Mouse (Mus musculus) E14TG2a.4 (cell line): ENCODE data around the gene Pdzd2.

Experiments
- H3K27me3 ChIP-seq: 2 replicates; pipeline ENCODE4 v1.6.1; 2014; ENCODE audit warnings: low read length, control low read depth; ENCODE audit not compliant: insufficient read depth
- H3K36me3 ChIP-seq: 2 replicates; pipeline ENCODE4 v1.6.1; 2014; ENCODE audit warnings: low read length, control low read depth; ENCODE audit not compliant: insufficient read depth
- H3K4me1 ChIP-seq: replicated peaks from 2 replicates; pipeline ENCODE4 v1.6.1; 2014; ENCODE audit warnings: low read depth, low read length, control low read depth
- H3K4me3 ChIP-seq: replicated peaks from 2 replicates; pipeline ENCODE4 v1.5.1; 2014; ENCODE audit warnings: mild to moderate bottlenecking, low read length
- H3K9me3 ChIP-seq: 2 replicates; pipeline ENCODE4 v1.6.1; 2014; ENCODE audit warnings: low read length, control low read depth
- CTCF ChIP-seq: conservative IDR thresholded peaks from 2 replicates; pipeline ENCODE4 v1.5.1; 2014; ENCODE audit warnings: low read length
- NANOG ChIP-seq: IDR thresholded peaks from 2 replicates; pipeline ENCODE4 v1.6.1; 2014; ENCODE audit warnings: borderline replicate concordance, low read length, mixed read lengths
- POU5F1 ChIP-seq: IDR thresholded peaks from 2 replicates; pipeline ENCODE4 v1.6.1; 2014; ENCODE audit warnings: low read length, borderline replicate concordance

The Pdzd2 gene

DNA sequence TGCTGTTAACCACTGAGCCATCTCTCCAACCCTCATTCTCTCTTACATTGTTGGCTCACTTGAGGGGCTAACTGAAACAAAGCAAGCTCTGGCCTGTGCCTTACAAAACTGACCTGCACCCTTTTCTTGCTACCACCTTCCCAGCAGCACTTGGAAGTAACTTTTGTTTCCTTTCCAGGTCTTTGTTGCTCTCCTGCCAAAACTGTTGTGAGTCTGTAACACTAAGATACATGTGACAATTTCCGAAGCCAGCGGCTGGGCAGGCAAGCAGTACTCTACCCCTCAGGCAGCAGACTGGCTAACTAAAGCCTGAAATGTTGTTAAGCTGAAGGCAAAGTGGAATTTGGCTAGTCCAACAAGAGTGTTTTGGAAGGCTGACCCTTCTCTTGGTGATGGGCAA lies 251.4 kb downstream of the Pdzd2 start:
- no peak for TF ChIP-seq NANOG
- no peak for TF ChIP-seq POU5F1
- no peak for TF ChIP-seq CTCF
- H3K36me3 ChIP-seq, result no peaks in the 10 kb centered on the region
- no peak overlapping the region for H3K4me3 ChIP-seq
- peaks cover 46% of the 10 kb centered on the region for H3K4me1 ChIP-seq
- H3K9me3 ChIP-seq, result no peaks in the 10 kb centered on the region
- no peaks in the 10 kb centered on the region for H3K27me3 ChIP-seq

DNA sequence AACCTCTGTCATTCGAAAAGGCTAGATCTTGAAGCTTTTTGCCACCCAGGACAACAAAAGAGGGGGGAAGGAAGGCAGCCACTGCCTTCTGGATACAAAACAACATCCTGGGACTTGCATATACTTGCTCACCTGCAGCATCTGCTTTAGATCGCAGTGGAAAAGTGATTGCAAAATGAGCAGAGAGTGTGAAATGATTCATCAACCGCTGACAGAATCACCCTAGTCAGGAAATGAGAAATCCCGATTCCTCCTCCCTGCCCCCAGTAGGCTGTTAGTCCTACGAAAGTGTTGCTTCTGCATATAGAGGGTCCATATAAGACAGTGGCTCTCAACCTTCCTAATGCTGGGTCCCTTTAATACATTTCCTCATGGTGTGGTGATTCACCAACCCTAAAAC lies 258.5 kb downstream of the Pdzd2 start:
- no peaks in the 10 kb centered on the region for H3K27me3 ChIP-seq
- no peaks in the 10 kb centered on the region for H3K36me3 ChIP-seq
- peaks cover 42% of the 10 kb centered on the region for H3K4me1 ChIP-seq
- TF ChIP-seq NANOG, result no peak
- TF ChIP-seq CTCF, result no peak
- TF ChIP-seq POU5F1, result no peak
- no peak overlapping the region for H3K4me3 ChIP-seq
- no peaks in the 10 kb centered on the region for H3K9me3 ChIP-seq

DNA sequence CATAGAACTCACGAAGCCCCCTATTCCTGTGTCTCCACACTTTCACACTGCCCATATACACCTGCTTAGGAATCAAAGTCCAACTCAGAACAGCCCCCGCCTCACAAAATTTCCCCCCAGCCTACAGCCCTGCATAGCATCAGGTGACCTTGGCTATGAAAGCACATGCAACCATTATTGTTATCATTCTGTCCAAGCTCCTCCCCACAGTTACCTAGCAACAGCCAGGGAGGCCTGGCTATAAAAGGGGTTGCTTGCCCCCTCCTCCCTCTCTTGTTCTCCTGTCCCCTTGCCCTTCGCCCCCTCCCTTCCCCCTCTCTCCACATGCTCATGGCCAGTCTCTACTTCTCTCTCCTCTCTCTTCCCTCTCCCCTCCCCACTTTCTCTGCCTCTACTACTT lies 259.4 kb downstream of the Pdzd2 start:
- no peak for TF ChIP-seq POU5F1
- no peak for TF ChIP-seq NANOG
- no peak for TF ChIP-seq CTCF
- Histone ChIP-seq H3K4me1 (peaks cover 39% of the 10 kb centered on the region), H3K27me3 (no peaks in the 10 kb centered on the region), H3K36me3 (no peaks in the 10 kb centered on the region), H3K9me3 (no peaks in the 10 kb centered on the region), H3K4me3 (no peak overlapping the region)

DNA sequence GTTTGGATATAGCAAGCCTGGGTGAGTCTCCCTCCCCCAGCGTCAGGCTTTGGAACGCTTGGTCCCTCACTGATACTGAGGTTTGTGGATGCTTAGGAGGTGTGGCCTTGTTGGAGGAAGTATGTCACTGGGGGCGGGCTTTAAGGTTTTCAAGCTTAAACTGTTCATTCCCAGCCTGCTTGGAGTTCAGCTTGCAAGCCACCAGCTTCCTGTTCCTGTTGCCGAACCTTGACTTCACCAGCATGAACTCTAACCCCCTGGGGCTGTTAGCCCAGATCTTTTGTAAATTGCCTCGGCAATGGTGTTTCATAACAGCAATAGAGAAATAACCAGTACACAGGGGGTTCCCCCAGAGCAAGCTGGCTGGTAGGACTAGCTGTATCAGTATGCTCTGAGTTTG lies 260.4 kb downstream of the Pdzd2 start:
- TF ChIP-seq CTCF, result no peak
- TF ChIP-seq NANOG, result no peak
- no peak for TF ChIP-seq POU5F1

DNA sequence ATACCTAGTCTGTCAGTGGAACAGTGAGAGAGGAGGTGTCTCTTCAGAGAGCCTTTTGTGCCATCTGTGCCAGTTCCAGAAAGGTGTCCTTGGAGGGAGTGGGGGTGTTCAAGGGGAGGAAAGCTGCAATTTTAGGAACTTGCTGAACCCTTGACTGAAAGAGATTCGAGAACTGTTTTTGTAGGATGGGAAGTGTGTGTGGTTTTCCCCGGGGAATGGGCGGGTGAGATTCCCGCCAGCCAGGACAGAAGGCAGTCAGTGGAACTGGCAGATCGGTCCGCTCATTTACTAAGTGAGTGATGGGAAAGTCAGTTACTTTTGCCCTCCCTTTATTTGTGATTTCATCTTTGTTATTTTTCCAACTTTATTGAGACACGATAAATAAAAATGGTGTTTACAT lies 266.1 kb downstream of the Pdzd2 start:
- Histone ChIP-seq H3K4me1 (peaks cover 19% of the 10 kb centered on the region), H3K4me3 (no peak overlapping the region), H3K36me3 (no peaks in the 10 kb centered on the region), H3K27me3 (no peaks in the 10 kb centered on the region), H3K9me3 (no peaks in the 10 kb centered on the region)
- no peak for TF ChIP-seq NANOG
- no peak for TF ChIP-seq CTCF
- TF ChIP-seq POU5F1, result no peak

More for the DNA sequence above, 260.4 kb downstream of the Pdzd2 start:
- peaks cover 48% of the 10 kb centered on the region for H3K4me1 ChIP-seq
- no peaks in the 10 kb centered on the region for H3K9me3 ChIP-seq
- H3K36me3 ChIP-seq, result no peaks in the 10 kb centered on the region
- peak overlapping the region; percentile 63 for H3K4me3 ChIP-seq
- no peaks in the 10 kb centered on the region for H3K27me3 ChIP-seq

DNA sequence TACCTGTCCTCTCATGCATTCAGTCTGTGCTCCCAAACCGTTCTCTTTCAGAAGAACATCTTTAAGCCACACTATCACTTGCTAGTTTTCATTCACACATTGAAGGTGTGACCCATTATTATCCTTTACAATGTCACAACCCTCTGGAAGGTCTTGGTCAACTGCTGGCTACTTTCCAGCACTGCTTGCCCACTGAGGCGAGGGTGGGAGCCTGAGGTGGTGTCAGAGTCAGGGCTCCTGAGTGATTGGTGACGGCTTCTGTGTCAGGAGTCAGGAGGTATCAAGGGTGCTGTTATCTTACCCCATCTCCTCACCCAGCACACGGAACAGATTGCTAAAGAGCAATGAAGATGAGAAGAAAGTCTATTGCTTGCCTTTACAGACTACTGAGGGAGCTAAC lies 267.1 kb downstream of the Pdzd2 start:
- Histone ChIP-seq H3K4me1 (peaks cover 17% of the 10 kb centered on the region), H3K4me3 (no peak overlapping the region), H3K9me3 (no peaks in the 10 kb centered on the region), H3K27me3 (no peaks in the 10 kb centered on the region), H3K36me3 (no peaks in the 10 kb centered on the region)
- TF ChIP-seq CTCF (no peak), NANOG (no peak), POU5F1 (no peak)

DNA sequence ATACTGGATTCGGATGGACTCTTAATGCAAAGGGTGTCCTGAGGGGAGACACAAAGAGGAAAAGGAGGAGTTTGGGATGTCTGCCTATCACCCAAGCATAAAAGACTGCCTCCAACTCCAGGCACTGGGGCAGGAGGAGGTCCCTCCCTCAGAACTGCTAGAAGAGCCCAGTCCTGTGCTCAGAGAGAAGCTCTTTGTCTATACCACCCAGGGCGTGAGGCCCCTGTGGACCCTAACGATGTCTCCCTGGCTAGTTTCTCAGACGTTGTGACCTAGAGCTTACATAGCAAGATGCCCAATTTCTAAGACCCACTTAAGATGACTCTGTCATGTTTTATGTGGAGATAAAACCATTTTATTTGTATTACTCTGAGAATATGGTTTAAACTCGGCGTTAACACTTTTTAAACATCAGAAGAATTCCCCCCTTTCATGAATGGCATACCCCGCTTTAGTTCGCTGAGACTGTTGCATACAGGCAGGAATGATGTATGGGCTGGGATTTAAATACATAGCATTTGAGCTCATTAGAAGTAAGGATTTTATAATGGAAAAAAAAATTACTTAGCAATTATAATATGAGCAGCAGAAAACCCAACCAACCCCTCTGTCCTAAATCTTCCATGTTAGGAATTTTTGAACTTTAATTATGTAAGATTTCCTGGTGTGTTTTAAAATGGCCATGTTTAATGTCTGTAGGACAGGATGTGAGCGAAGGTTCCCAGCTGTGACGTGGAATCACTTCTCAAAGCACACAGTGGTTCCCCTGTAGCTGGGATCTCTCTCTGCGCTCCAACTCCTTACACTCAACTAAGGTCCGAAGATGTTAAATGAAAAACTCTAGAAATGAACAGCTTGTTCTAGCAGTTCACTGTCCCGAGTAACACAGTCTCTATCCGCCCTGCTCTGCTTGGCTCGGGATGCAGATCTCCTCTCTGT lies 268.6 kb downstream of the Pdzd2 start:
- Histone ChIP-seq H3K4me1 (peaks cover 19% of the 10 kb centered on the region), H3K27me3 (no peaks in the 10 kb centered on the region), H3K9me3 (no peaks in the 10 kb centered on the region), H3K4me3 (no peak overlapping the region), H3K36me3 (no peaks in the 10 kb centered on the region)
- TF ChIP-seq NANOG (no peak), POU5F1 (no peak), CTCF (no peak)

DNA sequence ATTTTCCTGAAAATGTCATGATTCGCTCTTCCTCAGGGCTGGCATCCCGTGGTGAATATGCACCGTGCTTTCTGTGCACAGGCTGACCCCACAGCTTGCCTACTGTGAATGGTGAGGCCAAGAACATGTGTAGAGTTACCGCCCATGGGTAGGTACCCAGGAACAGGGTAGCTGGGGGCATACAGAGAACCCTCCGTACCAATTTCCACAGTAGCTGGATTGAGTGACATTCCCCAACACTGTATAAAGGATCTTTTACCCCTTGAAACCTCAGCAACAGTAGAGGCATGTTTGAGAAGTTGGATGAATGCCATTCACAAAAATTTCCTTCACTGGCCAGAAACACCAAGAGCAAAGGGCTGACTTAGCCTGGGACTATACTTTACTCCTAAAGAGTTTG lies 271.1 kb downstream of the Pdzd2 start:
- Histone ChIP-seq H3K9me3 (no peaks in the 10 kb centered on the region), H3K4me1 (peaks cover 11% of the 10 kb centered on the region; the same call in 1 of the 2 replicates), H3K36me3 (no peaks in the 10 kb centered on the region), H3K27me3 (no peaks in the 10 kb centered on the region; the same call in 1 of the 2 replicates), H3K4me3 (no peak overlapping the region)
- TF ChIP-seq CTCF, result no peak
- no peak for TF ChIP-seq POU5F1
- TF ChIP-seq NANOG, result no peak

DNA sequence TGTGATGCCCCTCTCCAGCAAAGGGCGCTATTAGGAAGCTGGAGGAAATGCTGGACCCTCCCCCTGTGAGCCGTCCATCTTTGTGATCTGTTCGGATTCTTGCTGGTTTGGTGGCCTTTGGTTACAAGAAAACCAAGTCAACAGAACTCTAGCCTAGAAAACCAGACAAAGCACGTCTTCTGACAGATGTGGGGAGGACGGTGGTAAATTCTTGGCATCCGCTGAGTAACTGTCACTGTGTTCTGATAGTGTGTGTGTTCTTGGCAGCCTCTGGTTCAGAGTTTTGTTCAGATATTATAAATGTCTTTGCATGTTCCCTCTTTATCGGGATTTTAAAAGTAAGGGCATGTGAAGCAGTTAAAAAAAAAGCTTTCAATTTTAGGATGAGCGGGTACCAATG lies 274.0 kb downstream of the Pdzd2 start:
- Histone ChIP-seq H3K27me3 (no peaks in the 10 kb centered on the region; the same call in 1 of the 2 replicates), H3K9me3 (no peaks in the 10 kb centered on the region), H3K4me1 (0 out of 2 replicates have a peak, but pooled peaks cover 6% of the 10 kb centered on the region), H3K4me3 (no peak overlapping the region), H3K36me3 (no peaks in the 10 kb centered on the region)
- TF ChIP-seq POU5F1, result no peak
- no peak for TF ChIP-seq NANOG
- no peak for TF ChIP-seq CTCF
